Comparison of ENCODE assay signal across 8 mouse cellular contexts in genomic region chr1:74926721-74927120, GRCm38 (mm10). TPM values are rescaled to one million over a fixed set of nuclear protein-coding genes. Genes with fewer than 3 reads are reported as not detected.
DNase-seq lines count a peak whose midpoint lies in the region; ATAC-seq and TF ChIP-seq lines count a peak whose summit lies in the region.

No protein-coding gene starts in this region.

- peaks cover 8% of the 10 kb centered on the region; the same call in 1 of the 2 replicates for H3K27me3 ChIP-seq in forebrain, embryonic 15.5 days

- 40% methylated on average over 6 of the region's 6 CpGs for WGBS in forebrain, embryonic 15.5 days

- no peak overlapping the region for H3K9ac ChIP-seq in forebrain, embryonic 15.5 days (replicated peaks)

- no peak overlapping the region for H3K27ac ChIP-seq in embryonic fibroblast, embryonic 13.5 days (ENCODE audit: insufficient read depth, low read length)
- H3K27ac ChIP-seq in forebrain, embryonic 15.5 days (replicated peaks), result no peak overlapping the region

- no peak for TF ChIP-seq POLR2A in embryonic fibroblast, embryonic 13.5 days (IDR thresholded peaks at IDR 0.05; ENCODE audit: low read depth, low read length)

- no peak overlapping the region for H3K4me2 ChIP-seq in forebrain, embryonic 15.5 days (replicated peaks)

- H3K9me3 ChIP-seq in forebrain, embryonic 15.5 days, result no peaks in the 10 kb centered on the region

- peak; percentile 22 for DNase-seq in gastrocnemius, postnatal 10 days
- DNase-seq in gastrocnemius, postnatal 36 days, result no peak
- peak; percentile 40 for DNase-seq in urinary bladder, postnatal 25 days (ENCODE audit: low spot score)
- DNase-seq in urinary bladder, postnatal 4 days (ENCODE audit: low spot score in 2 of 2), result no peak
- peak; percentile 73 to 75 for DNase-seq in kidney, postnatal 4 days
- DNase-seq in right cerebral cortex, postnatal 4 days, result peak; percentile 31

- intact Hi-C loops in gastrocnemius, postnatal 36 days (cut with DNase I), result no loop called here

- no peaks in the 10 kb centered on the region for H3K4me1 ChIP-seq in embryonic fibroblast, embryonic 13.5 days (ENCODE audit: control insufficient read depth, insufficient read depth, low read length)
- H3K4me1 ChIP-seq in forebrain, embryonic 15.5 days, result no peaks in the 10 kb centered on the region

- ATAC-seq in forebrain, embryonic 15.5 days (replicated peaks), result no peak

- H3K36me3 ChIP-seq in forebrain, embryonic 15.5 days, result no peaks in the 10 kb centered on the region

- no peak overlapping the region for H3K4me3 ChIP-seq in embryonic fibroblast, embryonic 13.5 days (ENCODE audit: insufficient read depth, low read length)
- H3K4me3 ChIP-seq in forebrain, embryonic 15.5 days, result no peak overlapping the region

- peak; percentile 81 for TF ChIP-seq CTCF in embryonic fibroblast, embryonic 13.5 days (IDR thresholded peaks at IDR 0.05; ENCODE audit: borderline replicate concordance, insufficient read depth, low read length)

RNA-seq across cellular contexts. Expression of gene Cfap65, which starts 8.7 kb away (rescaled TPM):
- not detected for total RNA-seq in gastrocnemius, postnatal 10 days (2021)
- not detected for total RNA-seq in gastrocnemius, postnatal 36 days (2021)
- polyA plus RNA-seq in embryonic fibroblast, embryonic 13.5 days (2011; ENCODE audit: insufficient read length, low read depth, missing spikeins), result not detected in 2 replicates
- polyA plus RNA-seq in forebrain, embryonic 15.5 days (2015; fragmentation: Nextera tagmentation; extraction: Ambion mirVana), result 0.59 and 0.67 TPM in 2 replicates

RNA-seq across cellular contexts. Expression of gene Ihh, which starts 24.8 kb away (rescaled TPM):
- total RNA-seq in gastrocnemius, postnatal 10 days (2021), result under 1 TPM; 0.16 to 0.23 TPM
- under 1 TPM; 0.12 to 0.20 TPM for total RNA-seq in gastrocnemius, postnatal 36 days (2021)
- polyA plus RNA-seq in embryonic fibroblast, embryonic 13.5 days (2011; ENCODE audit: insufficient read length, low read depth, missing spikeins), result not detected in 2 replicates
- polyA plus RNA-seq in forebrain, embryonic 15.5 days (2015; fragmentation: Nextera tagmentation; extraction: Ambion mirVana), result 0.09 and 0.22 TPM in 2 replicates

RNA-seq across cellular contexts. Expression of gene Cryba2, which starts 33.8 kb away (rescaled TPM):
- total RNA-seq in gastrocnemius, postnatal 10 days (2021), result not detected
- not detected for total RNA-seq in gastrocnemius, postnatal 36 days (2021)
- polyA plus RNA-seq in embryonic fibroblast, embryonic 13.5 days (2011; ENCODE audit: insufficient read length, low read depth, missing spikeins), result not detected in 2 replicates
- polyA plus RNA-seq in forebrain, embryonic 15.5 days (2015; fragmentation: Nextera tagmentation; extraction: Ambion mirVana), result not detected in 2 replicates

RNA-seq across cellular contexts. Expression of gene Fev, which starts 41.5 kb away (rescaled TPM):
- total RNA-seq in gastrocnemius, postnatal 10 days (2021), result not detected
- total RNA-seq in gastrocnemius, postnatal 36 days (2021), result not detected
- not detected in 2 replicates for polyA plus RNA-seq in embryonic fibroblast, embryonic 13.5 days (2011; ENCODE audit: insufficient read length, low read depth, missing spikeins)
- polyA plus RNA-seq in forebrain, embryonic 15.5 days (2015; fragmentation: Nextera tagmentation; extraction: Ambion mirVana), result 0.46 TPM in 1 of 2 replicates, not detected in the other

Comparison
In these comparisons a context has a peak if more than half of its experiments do, and no peak if none do; other contexts are left out.
1. DNase-seq: peak in gastrocnemius, postnatal 10 days (single experiment), urinary bladder, postnatal 25 days (single experiment), kidney, postnatal 4 days (2 of 2) and right cerebral cortex, postnatal 4 days (single experiment); none in gastrocnemius, postnatal 36 days (0 of 2) and urinary bladder, postnatal 4 days (0 of 2).